Mouse (Mus musculus) forebrain, embryonic 13.5 days (tissue): Measurements from ENCODE around the gene C2cd5. TPM values are rescaled to one million over a fixed set of nuclear protein-coding genes. Genes with fewer than 3 reads are reported as not detected.
"Not testable (repeated sequence)": the region's sequence is repeated elsewhere in the genome, so short reads cannot be mapped to it uniquely, and the experiment has no call there.

ENCODE experiments used
- ATAC-seq: fragments of 200-750 bp; cut with Nextera tagmentation; 2 replicates; pipeline ENCODE4 v1.8.0; 2017
- H3K27ac ChIP-seq: fragments of 300-500 bp; sonication (generic); 2 replicates; pipeline ENCODE4 v1.5.1; 2015; ENCODE audit warnings: inconsistent platforms, mild to moderate bottlenecking, moderate library complexity
- H3K27me3 ChIP-seq: fragments of 300-500 bp; sonication (generic); 2 replicates; pipeline ENCODE4 v1.6.1; 2015; ENCODE audit warnings: mild to moderate bottlenecking, inconsistent platforms
- H3K36me3 ChIP-seq: fragments of 300-500 bp; sonication (generic); 2 replicates; pipeline ENCODE4 v1.6.1; 2015; ENCODE audit warnings: mild to moderate bottlenecking, inconsistent platforms; ENCODE audit not compliant: poor library complexity, severe bottlenecking
- H3K4me1 ChIP-seq: fragments of 300-500 bp; sonication (generic); 2 replicates; pipeline ENCODE4 v1.6.1; 2015; ENCODE audit warnings: inconsistent platforms
- H3K4me2 ChIP-seq: fragments of 300-500 bp; sonication (generic); 2 replicates; pipeline ENCODE4 v1.6.1; 2015; ENCODE audit warnings: inconsistent platforms, mild to moderate bottlenecking, moderate library complexity
- H3K4me3 ChIP-seq: fragments of 300-500 bp; sonication (generic); 2 replicates; pipeline ENCODE4 v1.5.1; 2015; ENCODE audit warnings: mild to moderate bottlenecking, inconsistent platforms
- H3K9ac ChIP-seq: fragments of 300-500 bp; sonication (generic); 2 replicates; pipeline ENCODE4 v1.6.1; 2015; ENCODE audit warnings: mild to moderate bottlenecking, inconsistent platforms
- H3K9me3 ChIP-seq: fragments of 300-500 bp; sonication (generic); replicated peaks from 2 replicates; pipeline ENCODE4 v1.6.1; 2016; ENCODE audit warnings: inconsistent platforms
- WGBS: fragments of 180-500 bp; shearing (Covaris S2); methylation state at CpG from one replicate; pipeline ENCODE4 v1.1.7; 2015; 5-methylcytosine and 5-hydroxymethylcytosine counted together
- polyA plus RNA-seq: library from polyadenylated mRNA; unstranded; fragments of >200 nt; fragmentation: Nextera tagmentation; extraction: Ambion mirVana; gene quantifications from 2 replicates; pipeline ENCODE4 v1.2.1, GENCODE M21; 2015

Gene C2cd5
- polyA plus RNA-seq, 1 experiment from 2014 or later = 37.1 TPM

DNA sequence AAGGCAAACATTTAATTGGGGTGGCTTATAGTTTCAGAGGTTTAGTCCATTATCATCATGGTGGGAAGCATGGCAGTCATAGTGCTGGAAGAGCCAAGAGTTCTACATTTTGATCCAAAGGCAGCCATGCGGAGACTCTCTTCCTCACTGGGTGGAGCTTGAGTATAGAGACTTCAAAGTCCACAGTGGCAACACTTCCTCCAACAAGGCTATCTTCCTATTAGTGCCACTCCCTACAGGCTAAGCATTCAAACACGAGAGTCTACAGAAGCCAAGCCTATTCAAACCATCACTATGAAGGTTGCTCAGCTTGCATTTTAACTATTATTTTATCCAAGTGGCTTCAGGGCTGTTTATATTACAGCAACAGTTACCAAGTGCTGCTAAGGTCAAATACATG, 65.4 kb downstream of the C2cd5 start:
- H3K27ac ChIP-seq = no peak overlapping the region
- WGBS = 87% methylated on average over 2 of the region's 2 CpGs
- no peak overlapping the region for H3K9ac ChIP-seq
- no peaks in the 10 kb centered on the region for H3K9me3 ChIP-seq
- peaks cover 85% of the 10 kb centered on the region for H3K36me3 ChIP-seq
- H3K4me3 ChIP-seq = no peak overlapping the region
- H3K4me1 ChIP-seq = no peaks in the 10 kb centered on the region
- no peak overlapping the region for H3K4me2 ChIP-seq
- H3K27me3 ChIP-seq = no peaks in the 10 kb centered on the region
- ATAC-seq = no peak

DNA sequence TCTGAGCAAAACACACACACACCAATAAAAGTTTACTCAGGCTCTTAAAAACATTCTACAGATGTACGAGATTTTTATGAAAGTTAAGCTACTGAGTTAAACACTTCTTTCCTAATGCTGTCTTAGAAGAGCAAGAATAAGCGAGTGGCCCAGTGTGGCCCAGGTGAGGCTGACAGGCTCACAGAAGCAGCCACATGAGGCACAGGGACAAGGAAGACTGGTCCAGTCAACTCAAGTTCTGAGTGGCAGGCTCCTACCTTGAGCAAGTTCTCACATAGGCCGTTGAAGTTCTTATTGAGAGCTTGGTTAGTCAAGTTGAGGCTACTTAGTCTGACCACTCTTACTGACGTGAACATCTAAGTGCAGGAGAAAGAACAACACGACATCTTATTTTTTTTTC, 69.4 kb downstream of the C2cd5 start:
- Histone ChIP-seq H3K27me3 (no peaks in the 10 kb centered on the region), H3K4me3 (no peak overlapping the region), H3K4me2 (no peak overlapping the region), H3K36me3 (peaks cover 78% of the 10 kb centered on the region), H3K4me1 (no peaks in the 10 kb centered on the region), H3K27ac (no peak overlapping the region), H3K9ac (no peak overlapping the region), H3K9me3 (no peaks in the 10 kb centered on the region)
- 94% methylated on average over 5 of the region's 5 CpGs for WGBS
- no peak for ATAC-seq

DNA sequence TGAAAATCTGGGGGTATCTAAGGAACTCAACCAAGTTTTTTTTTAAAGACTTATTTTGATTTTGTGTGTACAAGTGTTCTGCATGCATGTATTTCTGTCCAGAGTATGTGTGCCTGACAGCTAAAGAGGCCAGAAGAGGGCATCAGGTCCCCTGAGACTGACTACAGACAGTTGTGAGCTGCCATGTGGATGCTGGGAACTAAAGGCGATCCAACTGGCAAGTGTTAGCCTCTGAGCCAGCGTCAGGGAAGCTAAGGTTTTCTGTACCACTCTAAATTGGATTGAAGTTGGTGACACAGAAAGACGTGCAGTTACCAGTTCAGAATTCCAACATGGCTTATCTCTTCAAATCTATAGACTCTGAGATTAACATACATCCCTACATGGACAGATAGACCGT, 72.0 kb downstream of the C2cd5 start:
- no peak for ATAC-seq
- Histone ChIP-seq H3K4me1 (no peaks in the 10 kb centered on the region), H3K27ac (no peak overlapping the region), H3K4me2 (no peak overlapping the region), H3K36me3 (peaks cover 69% of the 10 kb centered on the region), H3K9ac (no peak overlapping the region), H3K4me3 (no peak overlapping the region), H3K27me3 (no peaks in the 10 kb centered on the region), H3K9me3 (no peaks in the 10 kb centered on the region)
- WGBS = 89% methylated on average over 4 of the region's 4 CpGs

DNA sequence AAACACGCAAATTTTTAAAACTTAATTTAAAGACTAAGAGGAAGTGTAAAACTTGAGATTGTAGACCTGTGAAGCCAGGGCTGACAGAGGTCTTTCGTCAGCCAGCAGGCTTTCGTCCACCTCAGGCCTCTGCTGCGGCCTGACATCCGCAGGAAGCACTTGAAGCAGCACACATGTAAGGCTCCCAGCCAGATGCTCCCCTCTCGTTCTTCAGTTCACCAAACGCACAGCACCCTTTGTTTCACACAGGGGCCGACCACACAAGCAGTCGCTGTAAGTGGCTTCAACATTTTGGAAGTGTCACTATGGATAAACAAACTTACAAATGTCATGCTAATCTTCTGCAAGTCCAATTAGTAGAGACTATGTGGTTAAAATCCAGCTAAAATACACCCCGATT, 72.5 kb downstream of the C2cd5 start:
- Histone ChIP-seq H3K9ac (no peak overlapping the region), H3K4me2 (no peak overlapping the region), H3K27ac (no peak overlapping the region), H3K36me3 (peaks cover 64% of the 10 kb centered on the region), H3K27me3 (no peaks in the 10 kb centered on the region), H3K9me3 (no peaks in the 10 kb centered on the region), H3K4me1 (0 out of 2 replicates have a peak, but pooled peaks cover 3% of the 10 kb centered on the region), H3K4me3 (no peak overlapping the region)
- 82% methylated on average over 10 of the region's 10 CpGs for WGBS
- ATAC-seq = no peak

DNA sequence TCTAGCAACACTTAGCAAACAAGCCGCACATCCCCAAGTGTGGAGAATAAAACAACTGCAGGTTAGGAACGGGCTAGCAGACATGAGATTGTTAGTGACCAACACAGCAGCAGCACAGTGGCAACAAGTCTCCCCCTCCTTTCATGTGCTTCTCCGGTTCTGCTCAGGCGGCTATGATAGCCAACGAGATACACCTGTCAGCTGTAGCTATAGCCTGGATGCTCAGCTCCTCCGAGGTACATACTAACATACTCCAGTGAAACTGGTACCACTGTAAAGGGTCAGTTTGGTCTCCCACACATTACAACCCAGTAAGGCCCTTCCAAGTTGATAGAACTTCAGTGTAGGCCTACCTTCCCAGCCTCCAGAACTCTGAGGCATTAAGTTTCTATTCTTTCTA, 76.2 kb downstream of the C2cd5 start:
- WGBS = 91% methylated on average over 6 of the region's 6 CpGs
- no peak for ATAC-seq
- H3K36me3 ChIP-seq = peaks cover 42% of the 10 kb centered on the region

DNA sequence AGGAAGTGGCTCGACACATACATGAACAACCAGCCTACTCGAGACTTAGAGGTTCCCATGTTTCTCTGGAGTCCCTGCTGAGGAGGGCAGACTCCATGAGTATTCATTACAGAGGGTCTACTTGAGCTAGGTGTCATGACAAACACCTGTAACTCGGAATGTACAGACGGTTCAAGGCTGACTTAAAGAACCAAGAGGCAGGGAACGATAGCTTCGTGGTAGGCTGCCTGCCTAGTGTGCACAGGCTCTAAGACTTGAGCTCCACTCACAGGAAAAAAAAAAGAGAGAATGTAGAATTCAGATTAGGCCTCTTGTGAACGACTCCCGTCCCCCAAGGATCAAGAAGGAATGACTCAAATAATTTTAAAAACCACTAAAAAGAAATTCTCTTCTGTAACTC, 78.2 kb downstream of the C2cd5 start:
- H3K9ac ChIP-seq = no peak overlapping the region
- H3K36me3 ChIP-seq = peaks cover 37% of the 10 kb centered on the region
- H3K9me3 ChIP-seq = no peaks in the 10 kb centered on the region
- no peak overlapping the region for H3K4me3 ChIP-seq
- ATAC-seq = no peak
- H3K27me3 ChIP-seq = no peaks in the 10 kb centered on the region
- no peak overlapping the region for H3K27ac ChIP-seq
- H3K4me1 ChIP-seq = 0 out of 2 replicates have a peak, but pooled peaks cover 3% of the 10 kb centered on the region
- no peak overlapping the region for H3K4me2 ChIP-seq
- 90% methylated on average over 8 of the region's 8 CpGs for WGBS

More for the DNA sequence above, 76.2 kb downstream of the C2cd5 start:
- no peak overlapping the region for H3K4me3 ChIP-seq
- H3K9ac ChIP-seq = no peak overlapping the region
- H3K4me1 ChIP-seq = 0 out of 2 replicates have a peak, but pooled peaks cover 3% of the 10 kb centered on the region
- no peaks in the 10 kb centered on the region for H3K9me3 ChIP-seq
- H3K27me3 ChIP-seq = no peaks in the 10 kb centered on the region
- H3K27ac ChIP-seq = no peak overlapping the region
- H3K4me2 ChIP-seq = no peak overlapping the region

DNA sequence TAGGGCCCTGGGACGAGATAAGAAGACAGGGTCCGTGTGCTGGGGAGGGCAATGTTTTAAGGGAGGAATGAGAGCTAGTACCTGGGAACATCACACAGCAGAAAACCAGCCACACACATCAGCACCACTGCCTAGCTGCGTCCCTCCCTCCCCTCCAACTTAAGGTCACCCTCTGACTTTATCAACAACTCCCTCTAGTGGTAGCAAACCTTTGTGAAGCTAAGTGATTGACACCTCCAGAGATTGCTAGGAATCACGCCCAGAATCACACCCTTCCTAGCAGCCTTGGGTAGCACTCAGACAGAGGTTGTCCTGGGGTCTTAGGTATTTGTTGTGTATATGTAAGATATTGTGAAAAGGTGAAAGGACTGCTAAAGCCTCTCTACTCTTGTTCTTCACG, 79.3 kb downstream of the C2cd5 start:
- H3K4me2 ChIP-seq = no peak overlapping the region
- WGBS = 77% methylated on average over 5 of the region's 5 CpGs
- no peaks in the 10 kb centered on the region for H3K9me3 ChIP-seq
- 0 out of 2 replicates have a peak, but pooled peaks have one; percentile 21 for ATAC-seq
- no peak overlapping the region for H3K27ac ChIP-seq
- H3K27me3 ChIP-seq = no peaks in the 10 kb centered on the region
- no peak overlapping the region for H3K9ac ChIP-seq
- peaks cover 38% of the 10 kb centered on the region for H3K36me3 ChIP-seq
- 0 out of 2 replicates have a peak, but pooled peaks cover 3% of the 10 kb centered on the region for H3K4me1 ChIP-seq
- no peak overlapping the region for H3K4me3 ChIP-seq

DNA sequence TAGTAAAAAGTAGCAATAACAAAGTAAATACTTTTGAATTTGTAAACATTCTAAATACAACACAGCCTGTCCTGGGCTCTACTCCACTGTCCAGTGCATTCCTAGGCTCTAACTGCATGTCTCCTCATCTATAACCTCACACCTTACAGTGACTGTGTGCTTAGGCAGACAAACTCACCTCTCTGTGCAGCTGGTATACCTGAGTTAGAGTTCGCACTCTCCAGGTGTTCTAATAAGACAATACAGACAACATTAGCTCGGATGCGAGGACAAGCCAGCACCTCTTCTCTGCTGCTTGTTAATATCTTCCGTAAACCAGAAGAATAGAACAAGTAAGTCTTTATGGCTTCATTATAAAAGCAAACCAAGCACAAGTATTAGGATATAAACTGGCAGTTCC, 79.8 kb downstream of the C2cd5 start:
- no peak for ATAC-seq
- WGBS = 93% methylated on average over 4 of the region's 4 CpGs
- 0 out of 2 replicates have a peak, but pooled peaks cover 3% of the 10 kb centered on the region for H3K4me1 ChIP-seq
- H3K4me3 ChIP-seq = no peak overlapping the region
- H3K36me3 ChIP-seq = peaks cover 38% of the 10 kb centered on the region
- no peaks in the 10 kb centered on the region for H3K9me3 ChIP-seq
- H3K9ac ChIP-seq = no peak overlapping the region
- no peak overlapping the region for H3K27ac ChIP-seq
- no peaks in the 10 kb centered on the region for H3K27me3 ChIP-seq
- H3K4me2 ChIP-seq = no peak overlapping the region

DNA sequence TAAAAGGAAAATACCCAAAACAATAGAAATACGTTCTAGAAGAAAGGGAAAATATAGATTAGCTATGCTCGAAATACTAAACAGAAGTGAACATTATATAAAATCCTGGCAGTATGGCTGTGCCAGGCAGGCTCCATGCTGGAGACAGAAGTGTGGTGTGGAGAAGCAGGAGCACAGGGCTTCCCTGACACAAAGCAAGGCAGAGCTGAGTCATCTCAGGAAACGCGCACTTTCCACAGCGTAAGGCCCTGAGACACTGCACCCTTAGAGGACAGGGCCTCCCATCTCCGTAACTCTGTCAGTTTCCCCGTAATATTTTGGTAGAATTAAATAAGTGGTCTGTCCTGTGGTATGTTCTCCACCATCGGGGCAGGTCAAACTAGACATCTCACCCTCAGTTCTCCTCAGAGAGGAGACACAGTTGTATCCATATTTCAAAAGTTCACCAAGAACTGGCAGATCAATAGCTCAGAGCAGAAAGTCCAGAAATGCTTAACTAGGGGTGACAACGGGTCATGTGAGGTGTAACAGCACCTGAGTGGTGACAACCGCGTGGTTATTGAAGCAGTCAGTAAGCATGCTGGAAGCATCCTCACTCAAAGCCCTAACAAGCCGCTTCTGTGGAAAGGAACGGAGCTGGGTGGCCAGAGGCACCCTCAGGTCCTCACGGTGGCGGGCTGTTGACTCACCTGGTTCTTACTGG, 87.3 kb downstream of the C2cd5 start:
- Histone ChIP-seq H3K4me2 (no peak overlapping the region), H3K9ac (no peak overlapping the region), H3K9me3 (no peaks in the 10 kb centered on the region), H3K4me3 (no peak overlapping the region), H3K27me3 (no peaks in the 10 kb centered on the region), H3K36me3 (peaks cover 59% of the 10 kb centered on the region), H3K4me1 (no peaks in the 10 kb centered on the region), H3K27ac (no peak overlapping the region)
- WGBS = 94% methylated on average over 15 of the region's 15 CpGs
- no peak for ATAC-seq

DNA sequence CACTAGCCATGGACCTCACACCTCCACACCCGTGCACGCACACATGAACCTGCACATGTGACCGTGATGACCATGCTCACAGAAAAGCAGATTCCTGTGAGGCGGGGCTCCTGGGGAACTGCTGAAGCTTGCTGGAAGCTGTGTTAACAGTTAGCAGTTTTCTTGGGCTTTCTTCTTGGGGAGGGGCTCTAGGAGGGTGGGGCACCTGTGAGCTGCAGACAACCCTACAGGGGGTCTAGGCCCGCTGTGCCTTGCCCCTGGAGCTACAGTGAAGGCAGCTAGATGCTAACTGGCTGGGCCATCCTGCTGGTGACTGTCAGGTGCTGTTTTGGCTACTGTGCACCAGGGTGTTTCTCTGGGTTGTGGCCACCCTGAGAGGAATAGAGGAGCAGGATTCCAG, 91.1 kb downstream of the C2cd5 start:
- Histone ChIP-seq H3K27ac (no peak overlapping the region), H3K9me3 (no peaks in the 10 kb centered on the region), H3K4me3 (no peak overlapping the region), H3K4me2 (no peak overlapping the region), H3K27me3 (no peaks in the 10 kb centered on the region), H3K9ac (no peak overlapping the region), H3K36me3 (peaks cover 49% of the 10 kb centered on the region), H3K4me1 (no peaks in the 10 kb centered on the region)
- ATAC-seq = no peak
- WGBS = 88% methylated on average over 5 of the region's 5 CpGs

DNA sequence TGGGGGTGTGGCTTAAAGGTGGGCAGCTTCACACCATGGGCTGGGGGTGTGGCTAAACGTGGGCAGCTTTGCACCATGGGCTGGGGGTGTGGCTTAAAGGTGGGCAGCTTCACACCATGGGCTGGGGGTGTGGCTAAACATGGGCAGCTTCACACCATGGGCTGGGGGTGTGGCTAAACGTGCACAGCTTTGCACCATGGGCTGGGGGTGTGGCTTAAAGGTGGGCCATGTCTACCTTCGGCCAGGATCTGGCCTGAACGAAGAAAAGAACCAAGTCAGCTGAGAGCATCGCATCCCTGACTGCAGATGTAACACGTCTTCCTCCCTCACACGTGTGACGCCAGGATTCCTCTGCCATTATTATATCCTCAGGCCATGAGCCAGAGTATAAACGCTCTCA, 94.7 kb downstream of the C2cd5 start:
- H3K4me3 ChIP-seq, H3K27me3 ChIP-seq, ATAC-seq, H3K9ac ChIP-seq, H3K9me3 ChIP-seq, H3K4me1 ChIP-seq, H3K4me2 ChIP-seq, H3K27ac ChIP-seq: not testable (repeated sequence)
- 91% methylated on average over 9 of the region's 9 CpGs for WGBS
- H3K36me3 ChIP-seq = peaks cover 17% of the 10 kb centered on the region

DNA sequence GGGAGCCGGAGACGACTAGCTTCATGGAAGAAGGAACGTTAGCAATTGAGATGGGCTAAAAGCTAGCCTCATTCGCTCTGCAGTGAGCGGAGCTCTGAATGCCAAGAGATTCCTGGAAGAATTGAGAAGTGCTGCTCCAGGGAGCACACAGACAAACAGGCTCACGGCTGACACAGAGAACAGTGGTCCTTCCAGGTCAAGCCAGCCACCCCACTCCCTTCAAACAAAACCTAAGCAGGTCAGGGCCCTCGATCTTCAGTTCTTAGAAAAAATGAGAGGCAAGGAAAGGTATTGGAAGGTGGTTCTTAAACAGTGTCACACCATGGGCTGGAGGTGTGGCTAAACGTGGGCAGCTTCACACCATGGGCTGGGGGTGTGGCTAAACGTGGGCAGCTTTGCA, 95.1 kb downstream of the C2cd5 start:
- H3K9ac ChIP-seq = no peak overlapping the region
- H3K4me2 ChIP-seq = no peak overlapping the region
- no peaks in the 10 kb centered on the region for H3K27me3 ChIP-seq
- H3K4me1 ChIP-seq = no peaks in the 10 kb centered on the region
- no peaks in the 10 kb centered on the region for H3K9me3 ChIP-seq
- H3K36me3 ChIP-seq = peaks cover 13% of the 10 kb centered on the region
- no peak overlapping the region for H3K27ac ChIP-seq
- 79% methylated on average over 9 of the region's 9 CpGs for WGBS
- H3K4me3 ChIP-seq = no peak overlapping the region
- ATAC-seq = no peak
